Comparison of ENCODE assay signal across 8 mouse cellular contexts in the genomic region with DNA sequence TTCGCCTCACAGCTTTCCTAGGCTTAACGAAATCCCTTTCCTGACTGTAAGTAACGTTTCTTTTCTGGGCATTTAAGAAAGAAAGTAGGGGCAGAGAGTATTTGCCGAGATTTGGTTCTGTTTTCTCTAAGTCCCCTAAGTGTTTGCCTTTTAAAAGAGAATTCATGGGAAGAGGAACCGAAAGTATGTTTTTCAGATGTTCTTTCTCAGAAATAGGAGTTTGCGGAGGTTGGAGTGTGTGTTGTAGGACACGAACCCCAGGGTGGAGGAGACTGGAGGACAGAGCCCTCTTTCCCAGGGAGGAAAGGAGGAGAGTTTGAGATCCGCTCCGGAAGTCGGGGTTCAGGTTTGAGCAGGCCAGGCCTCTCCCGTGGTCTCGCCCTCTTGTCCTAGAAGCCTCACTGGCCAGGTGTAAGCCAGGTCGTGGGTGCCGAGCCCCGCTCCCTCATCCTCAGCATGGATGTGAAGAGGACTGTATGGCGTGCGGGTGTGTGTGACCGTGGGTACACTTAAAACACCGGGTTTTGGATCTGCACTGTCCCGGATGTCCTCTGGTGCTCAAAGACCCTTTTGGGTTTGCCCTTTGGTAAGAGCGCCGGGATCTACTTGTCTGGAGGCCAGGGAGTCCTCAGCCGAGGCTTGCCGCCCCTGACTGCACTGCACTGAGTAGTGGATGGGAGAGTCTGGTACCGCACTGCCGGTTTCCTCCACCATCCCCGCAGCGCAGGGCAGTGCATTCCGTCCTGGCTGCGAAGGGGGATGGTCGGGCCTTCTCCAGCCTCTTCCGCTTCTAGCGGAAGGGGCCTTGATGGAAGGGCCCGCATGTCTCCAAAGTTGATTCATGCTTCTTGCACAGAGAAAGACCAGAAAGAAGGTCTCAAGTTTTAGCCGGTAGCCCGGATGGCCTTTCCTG. TPM values are rescaled to one million over a fixed set of nuclear protein-coding genes. Genes with fewer than 3 reads are reported as not detected.
DNase-seq lines count a peak whose midpoint lies in the region; ATAC-seq and TF ChIP-seq lines count a peak whose summit lies in the region.

No protein-coding gene starts in this region.

- no peak overlapping the region for H3K9ac ChIP-seq in forebrain, embryonic 13.5 days
- H3K9ac ChIP-seq in heart, postnatal 0 days (replicated peaks; ENCODE audit: low read depth, low read length), result no peak overlapping the region

- TF ChIP-seq POLR2A in bone marrow macrophage, adult 2 months (IDR thresholded peaks at IDR 0.05; ENCODE audit: borderline replicate concordance, low read depth, low read length), result no peak

- TF ChIP-seq CTCF in bone marrow macrophage, adult 2 months (IDR thresholded peaks at IDR 0.05; ENCODE audit: low read depth, low read length), result no peak
- TF ChIP-seq CTCF in heart, postnatal 0 days (IDR thresholded peaks at IDR 0.05; ENCODE audit: low read depth), result no peak

- no peak overlapping the region for H3K27ac ChIP-seq in forebrain, embryonic 13.5 days
- no peak overlapping the region for H3K27ac ChIP-seq in forebrain, embryonic 10.5 days
- no peak overlapping the region for H3K27ac ChIP-seq in bone marrow macrophage, adult 2 months (ENCODE audit: insufficient read depth, low read depth, low read length)
- H3K27ac ChIP-seq in heart, postnatal 0 days (ENCODE audit: low read depth), result no peak overlapping the region

- peaks cover 95% of the 10 kb centered on the region for H3K27me3 ChIP-seq in forebrain, embryonic 13.5 days
- H3K27me3 ChIP-seq in forebrain, embryonic 10.5 days (ENCODE audit: poor library complexity, severe bottlenecking), result peaks cover 99% of the 10 kb centered on the region
- H3K27me3 ChIP-seq in heart, postnatal 0 days (ENCODE audit: control insufficient read depth, insufficient read depth, low read length), result peaks cover 97% of the 10 kb centered on the region

- ATAC-seq in forebrain, embryonic 13.5 days, result no peak
- ATAC-seq in heart, postnatal 0 days (ENCODE audit: insufficient read depth, low read depth), result no peak
- peak; percentile 51; the same call in 1 of the 2 replicates for ATAC-seq in megakaryocyte, adult 5-6 weeks (ENCODE audit: poor library complexity, severe bottlenecking)

- H3K4me1 ChIP-seq in forebrain, embryonic 13.5 days, result peaks cover 17% of the 10 kb centered on the region
- peaks cover 37% of the 10 kb centered on the region for H3K4me1 ChIP-seq in forebrain, embryonic 10.5 days
- 0 out of 2 replicates have a peak, but pooled peaks cover 2% of the 10 kb centered on the region for H3K4me1 ChIP-seq in bone marrow macrophage, adult 2 months (ENCODE audit: control insufficient read depth, insufficient read depth, low read length)
- H3K4me1 ChIP-seq in heart, postnatal 0 days (ENCODE audit: control insufficient read depth, insufficient read depth), result peaks cover 6% of the 10 kb centered on the region

- no peak for DNase-seq in forebrain, embryonic 10.5 days (ENCODE audit: extremely low spot score, low spot score)
- DNase-seq in heart, postnatal 0 days (ENCODE audit: low spot score), result no peak
- DNase-seq in c-Kit-positive CD71-positive TER-119-positive erythroid progenitor cells, embryonic 14.5 days (ENCODE audit: low spot score), result no peak
- no peak for DNase-seq in thymus, postnatal 0 days (ENCODE audit: low spot score)
- DNase-seq in layer of hippocampus, postnatal 10 days (ENCODE audit: low spot score in 2 of 2), result no peak

- no peak for TF ChIP-seq EP300 in heart, postnatal 0 days (IDR thresholded peaks at IDR 0.05; ENCODE audit: low read depth)

- H3K4me3 ChIP-seq in forebrain, embryonic 13.5 days, result 0 out of 2 replicates have a peak overlapping the region, but pooled peaks have one; percentile 4
- no peak overlapping the region; the same call in 1 of the 2 replicates for H3K4me3 ChIP-seq in forebrain, embryonic 10.5 days
- H3K4me3 ChIP-seq in bone marrow macrophage, adult 2 months (ENCODE audit: insufficient read depth, low read length), result peak overlapping the region; percentile 39
- H3K4me3 ChIP-seq in heart, postnatal 0 days (ENCODE audit: low read depth, low read length), result peak overlapping the region; percentile 39

- 2% methylated on average over 36 of the region's 36 CpGs for WGBS in forebrain, embryonic 13.5 days
- WGBS in forebrain, embryonic 10.5 days, result under 1% methylated on average over 36 of the region's 36 CpGs
- 3% methylated on average over 36 of the region's 36 CpGs for WGBS in heart, postnatal 0 days

- H3K4me2 ChIP-seq in forebrain, embryonic 13.5 days, result no peak overlapping the region
- peak overlapping the region; percentile 49 for H3K4me2 ChIP-seq in heart, postnatal 0 days (ENCODE audit: low read depth, low read length)

- no peaks in the 10 kb centered on the region for H3K36me3 ChIP-seq in forebrain, embryonic 13.5 days (ENCODE audit: poor library complexity, severe bottlenecking)
- no peaks in the 10 kb centered on the region for H3K36me3 ChIP-seq in forebrain, embryonic 10.5 days (replicated peaks)
- H3K36me3 ChIP-seq in heart, postnatal 0 days (replicated peaks; ENCODE audit: control insufficient read depth, insufficient read depth, low read length), result no peaks in the 10 kb centered on the region

- H3K9me3 ChIP-seq in forebrain, embryonic 13.5 days (replicated peaks), result no peaks in the 10 kb centered on the region
- no peaks in the 10 kb centered on the region for H3K9me3 ChIP-seq in forebrain, embryonic 10.5 days
- no peaks in the 10 kb centered on the region for H3K9me3 ChIP-seq in heart, postnatal 0 days (replicated peaks; ENCODE audit: control insufficient read depth, low read length)

RNA-seq across cellular contexts. Expression of a gene that starts 3.0 kb away (rescaled TPM):
- 0.04 TPM in 1 of 2 replicates, not detected in the other for polyA plus RNA-seq in forebrain, embryonic 13.5 days (2015; fragmentation: Nextera tagmentation; extraction: Ambion mirVana)
- polyA plus RNA-seq in forebrain, embryonic 10.5 days (2016; fragmentation: Nextera tagmentation; extraction: Ambion mirVana), result not detected in 2 replicates
- not detected in 2 replicates for polyA plus RNA-seq in bone marrow macrophage, adult 2 months (2012; ENCODE audit: insufficient read depth, insufficient read length, missing spikeins)
- not detected in 2 replicates for total RNA-seq in heart, postnatal 0 days (2014; rRNA removed; ENCODE audit: low replicate concordance)
- polyA plus RNA-seq in heart, postnatal 0 days (2015; fragmentation: Nextera tagmentation; extraction: Ambion mirVana), result not detected in 2 replicates
- total RNA-seq in megakaryocyte, adult 5-6 weeks (2015), result not detected in 2 replicates
- not detected in 2 replicates for total RNA-seq in megakaryocyte, adult 5-6 weeks (2017)
- not detected in 2 replicates for polyA plus RNA-seq in thymus, postnatal 0 days (2015; fragmentation: Nextera tagmentation; extraction: Ambion mirVana)
- total RNA-seq in layer of hippocampus, postnatal 10 days (2021), result under 1 TPM; 0.11 to 0.14 TPM
